Mouse (Mus musculus): ENCODE measurements around the gene Cd6.

DNA sequence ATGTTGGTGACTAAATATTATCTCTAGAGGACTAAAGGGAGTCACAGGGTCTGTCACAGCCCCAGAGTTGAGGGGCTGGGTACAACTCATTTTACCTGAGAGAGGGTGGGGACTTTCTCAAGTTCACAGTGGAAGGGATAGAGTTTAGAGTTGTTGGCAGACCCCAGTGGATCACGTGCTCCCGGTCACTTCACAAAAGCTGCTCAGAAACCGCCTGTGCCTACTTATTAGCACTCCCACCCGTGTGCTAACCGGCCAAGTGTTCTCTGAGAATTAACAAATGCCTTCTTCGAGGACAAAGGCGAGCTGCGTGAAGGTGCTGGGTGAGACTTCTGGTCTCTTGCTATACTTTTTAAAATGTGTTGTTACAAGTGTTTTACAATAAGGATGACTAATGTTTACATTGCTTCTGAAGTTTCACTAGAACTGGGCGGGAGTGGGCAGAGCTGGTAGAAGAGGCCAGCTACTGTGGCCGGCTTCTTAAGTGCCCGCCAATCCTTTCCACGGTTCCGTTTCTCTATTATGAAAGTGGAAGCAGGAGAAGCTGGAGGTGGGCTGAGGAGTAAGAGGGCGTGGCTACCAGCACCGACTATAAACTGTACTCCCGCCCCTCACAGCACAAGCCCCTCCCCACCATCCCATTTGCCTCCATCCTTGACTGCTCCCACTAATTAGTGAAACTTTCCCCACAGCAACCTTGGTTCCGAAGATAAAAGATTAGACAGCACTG, 11.5 kb downstream of the Cd6 start:
- TF ChIP-seq POLR2A (IDR thresholded peaks at IDR 0.05; ENCODE audit: low read depth, low read length) (no peak), CTCF (conservative IDR thresholded peaks at IDR 0.05; ENCODE audit: insufficient read depth, insufficient read length, low read depth, low read length) (no peak)
